Mouse (Mus musculus) v-Abl transformed pro-B cells (cell line): ENCODE results near the gene Tars2.
"Not testable (repeated sequence)": the region's sequence is repeated elsewhere in the genome, so short reads cannot be mapped to it uniquely, and the experiment has no call there.

Experiments
- in situ Hi-C, 2 experiments: fragments of 400-800 bp; cut with MboI; formaldehyde crosslinking; loops; one replicate each; pipeline ENCODE4 v1.15.1; 2025; ENCODE audit not compliant: unreplicated experiment in 2 of 2

Tars2 gene

DNA sequence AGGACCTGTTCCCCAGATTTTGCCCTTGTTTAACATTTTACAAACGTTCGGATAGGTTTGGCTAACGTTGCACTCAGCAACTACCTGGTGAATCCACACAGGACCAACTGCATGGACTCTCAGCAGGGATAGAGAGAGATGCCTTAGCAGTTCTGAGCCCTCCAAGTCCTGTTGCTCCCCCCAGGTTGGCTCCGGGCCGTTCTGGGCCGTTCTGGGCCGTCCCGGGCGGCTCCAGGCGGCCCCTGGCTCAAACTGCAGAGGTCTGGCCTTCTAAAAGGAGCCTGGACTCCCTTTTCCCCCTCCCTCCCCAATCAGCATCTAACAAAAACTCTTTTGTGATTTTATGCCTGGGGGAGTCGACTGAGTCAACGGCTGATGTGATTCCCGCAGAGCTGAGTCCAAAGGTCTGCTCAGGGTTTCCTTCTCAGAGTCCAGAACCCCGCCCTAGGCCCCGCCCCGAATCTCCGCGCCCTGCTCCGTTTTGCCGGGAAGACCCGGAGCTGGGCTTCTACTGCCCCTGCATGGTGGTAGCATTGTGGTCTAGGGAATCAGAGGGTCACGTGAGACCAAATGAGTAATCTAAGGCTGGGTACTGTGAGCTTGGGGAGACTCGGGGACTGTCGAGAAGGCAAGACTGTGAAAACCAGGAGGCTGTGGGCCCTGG lies 58.0 kb downstream of the Tars2 start:
- in situ Hi-C loops = no loop called here

DNA sequence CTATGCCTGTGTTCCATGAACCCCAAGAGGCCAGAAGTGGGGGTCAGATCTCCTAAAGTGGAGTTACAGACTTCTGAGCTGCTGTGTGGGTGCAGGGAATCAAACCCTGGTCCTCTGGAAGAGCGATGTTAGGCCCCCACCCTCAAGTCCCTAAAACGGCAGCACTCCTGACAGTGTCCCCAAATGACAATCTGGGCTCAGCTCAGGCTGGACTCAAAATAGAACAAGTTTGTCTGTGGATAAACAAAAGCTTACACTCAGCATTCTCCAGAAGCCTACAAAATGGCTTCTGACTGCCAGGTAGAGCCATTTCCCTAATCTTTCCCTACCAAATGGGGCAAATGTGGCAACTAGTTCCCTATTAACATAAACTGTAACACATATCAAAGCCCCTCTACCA lies 58.9 kb downstream of the Tars2 start:
- in situ Hi-C loops = no loop called here

DNA sequence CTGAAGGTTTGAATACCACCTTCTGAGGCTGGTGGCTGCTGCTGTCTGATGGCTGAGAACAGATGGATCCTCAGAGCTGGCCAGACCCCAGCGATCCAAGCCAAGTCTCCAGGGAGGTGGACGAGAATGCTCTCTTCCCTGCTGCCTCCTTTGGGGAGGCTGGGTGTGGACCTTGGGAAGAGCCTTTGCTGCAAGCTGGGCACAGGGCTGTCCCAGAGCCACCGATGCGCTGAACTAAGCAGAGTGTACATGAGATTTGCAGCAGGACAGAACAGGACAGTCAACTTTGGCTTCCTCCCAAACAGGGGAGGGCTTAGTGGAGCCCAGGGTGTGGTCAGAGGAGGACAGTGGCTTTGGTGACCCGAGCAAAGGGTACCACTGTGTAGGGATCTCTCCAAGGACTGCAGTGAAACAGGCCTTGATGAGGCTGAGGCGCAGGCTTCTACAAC lies 59.7 kb downstream of the Tars2 start:
- in situ Hi-C loops = no loop called here

DNA sequence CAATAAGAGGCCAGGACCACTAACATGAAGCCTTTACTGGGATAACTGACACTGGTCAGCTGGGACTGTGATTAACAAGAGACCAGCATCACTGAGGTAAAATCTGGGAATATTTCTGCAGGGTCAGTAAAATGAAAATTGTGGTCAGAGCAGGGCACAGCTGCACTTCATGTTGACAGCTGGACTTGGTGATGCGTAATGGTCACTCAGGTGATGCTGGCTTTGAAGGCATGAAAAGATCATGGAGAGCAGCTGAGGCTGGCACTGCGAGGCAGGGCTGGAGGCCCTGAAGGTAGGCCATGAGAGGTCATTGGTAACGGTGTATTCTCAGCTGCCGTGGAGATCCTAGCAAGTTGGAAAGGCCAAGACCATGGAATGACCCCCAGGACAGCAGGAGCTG lies 61.7 kb downstream of the Tars2 start:
- in situ Hi-C loops = loop anchor here in 1 of 2 experiments (5.0 kb wide), 1 partner anchor 34 kb away; no protein-coding TSS in a partner anchor

DNA sequence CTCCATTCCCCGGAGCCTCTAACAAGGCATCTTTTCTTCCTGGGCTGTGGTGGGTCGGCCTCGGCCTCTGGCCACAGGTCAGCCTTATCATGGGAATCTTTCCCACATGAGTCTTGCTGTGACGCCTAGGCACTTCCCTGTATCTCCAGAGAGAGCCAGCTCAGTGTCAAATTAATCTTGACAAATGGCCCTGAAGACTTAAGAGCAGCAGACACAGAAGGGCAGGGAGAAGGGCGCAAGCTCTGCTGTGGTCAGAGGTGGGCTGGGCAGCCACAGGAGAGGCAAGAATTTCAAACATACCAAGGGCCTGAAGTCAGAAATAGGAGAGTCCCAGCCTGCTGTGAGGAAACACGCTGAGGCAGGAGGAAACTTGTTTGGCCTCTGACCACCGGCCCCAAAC lies 63.6 kb downstream of the Tars2 start:
- in situ Hi-C loops = loop anchor here in 1 of 2 experiments (5.0 kb wide), 1 partner anchor 36 kb away; no protein-coding TSS in a partner anchor

DNA sequence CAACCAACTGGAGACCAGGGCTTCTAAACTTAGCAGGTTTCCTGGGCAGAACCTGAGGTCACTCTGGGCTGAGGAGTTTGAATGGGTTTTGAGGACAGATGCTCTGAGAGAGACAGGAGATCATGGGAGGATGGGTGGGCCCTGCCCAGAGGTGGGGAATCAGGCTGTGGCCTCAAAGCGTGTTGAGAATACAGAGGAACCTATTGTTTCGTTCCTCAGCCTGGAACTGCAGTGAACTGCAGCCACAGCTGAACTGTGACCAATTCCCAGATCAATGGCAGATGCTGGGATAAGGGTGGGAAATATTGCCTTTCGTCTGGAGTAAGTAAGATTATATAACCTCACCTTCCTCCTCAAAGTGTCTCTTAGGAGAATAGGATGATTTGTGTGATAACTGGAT lies 64.2 kb downstream of the Tars2 start:
- in situ Hi-C loops = loop anchor here in 1 of 2 experiments (5.0 kb wide), 1 partner anchor 37 kb away; no protein-coding TSS in a partner anchor

DNA sequence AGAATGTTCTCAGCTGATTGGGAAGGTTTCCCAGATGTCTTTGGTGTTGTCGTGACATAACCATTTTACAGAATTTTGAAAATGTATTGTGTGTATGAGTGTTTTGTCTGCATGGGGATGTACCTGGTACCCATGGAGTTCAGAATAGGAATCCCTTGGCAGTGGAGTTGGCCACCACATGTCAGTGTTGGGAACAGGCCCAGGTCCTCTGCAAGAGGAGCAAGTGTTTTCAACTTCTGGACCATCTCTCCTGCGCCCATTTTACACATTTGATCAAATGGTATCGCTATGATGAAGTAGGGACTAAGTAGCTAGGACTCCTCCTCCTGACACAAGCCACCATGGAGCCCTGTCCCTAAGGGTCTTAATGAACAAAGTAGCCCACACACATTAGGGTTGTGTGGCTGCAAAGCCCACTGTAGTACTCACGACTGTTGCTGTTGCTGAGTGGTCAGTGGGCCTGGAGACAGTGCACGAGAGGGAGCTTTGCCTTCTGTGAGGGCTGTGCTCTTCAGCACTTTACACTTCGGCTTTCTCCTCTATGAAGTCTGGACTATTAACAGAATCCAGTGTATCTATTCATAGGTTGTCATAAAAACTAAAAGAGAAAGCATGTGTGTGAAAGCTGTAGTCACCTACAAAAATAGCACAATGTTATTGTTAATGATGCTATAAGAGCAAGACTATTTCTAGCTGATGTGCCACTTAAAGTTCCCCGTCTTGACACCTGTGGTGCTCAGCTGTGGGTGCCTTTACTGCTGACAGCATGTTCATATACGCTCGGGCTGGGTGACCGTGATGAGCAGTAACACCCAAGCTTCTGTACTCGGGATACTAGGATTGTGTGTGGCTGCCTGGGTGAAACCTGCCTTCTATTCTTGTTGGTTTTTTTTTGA lies 65.0 kb downstream of the Tars2 start:
- in situ Hi-C loops = loop anchor here in 1 of 2 experiments (5.0 kb wide), 1 partner anchor 37 kb away; no protein-coding TSS in a partner anchor

DNA sequence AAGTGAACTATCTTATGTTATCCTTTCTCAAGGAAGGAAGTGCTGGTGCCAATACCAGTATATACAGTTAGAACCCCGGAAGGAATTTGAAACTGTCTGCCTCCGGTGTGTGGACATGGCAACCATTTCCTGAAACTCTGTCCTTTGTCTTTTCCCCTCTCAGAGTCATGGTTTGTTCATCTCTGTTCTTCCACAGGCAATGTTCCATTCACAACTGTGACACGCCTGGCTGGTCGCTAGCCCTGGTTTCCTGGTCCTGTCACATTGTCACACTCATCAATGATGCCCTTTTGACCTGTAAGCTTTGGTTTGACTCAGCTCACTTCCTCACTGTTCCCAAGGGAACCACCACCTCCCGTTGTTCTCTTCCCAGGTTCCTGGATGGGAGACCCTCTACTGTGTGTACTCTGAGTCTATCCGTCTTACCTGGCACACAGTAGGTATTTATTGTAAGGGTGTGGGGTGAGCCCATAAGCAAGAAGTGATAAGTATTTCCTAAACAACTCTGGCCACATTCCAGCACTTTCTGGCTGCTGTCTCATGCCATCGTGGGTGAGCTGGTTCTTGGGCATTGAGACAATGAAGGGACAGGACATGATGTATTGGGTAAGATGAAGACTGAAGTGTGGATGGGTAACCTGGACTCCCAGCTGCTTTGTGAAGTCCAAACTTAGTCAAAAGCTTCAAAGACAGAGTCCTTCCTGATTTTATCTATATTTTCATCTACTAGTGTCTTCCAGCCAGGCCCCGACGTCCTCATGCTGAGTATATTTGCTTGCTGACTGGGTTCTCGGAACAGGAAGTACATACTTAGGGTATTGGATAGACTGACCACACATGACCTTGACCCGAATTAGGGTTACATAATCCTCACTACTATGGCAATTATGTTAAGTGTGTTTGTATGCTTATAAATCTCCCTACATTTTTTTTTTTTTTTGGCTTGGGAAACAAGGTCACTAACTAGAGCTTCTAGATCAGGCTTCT lies 65.9 kb downstream of the Tars2 start:
- in situ Hi-C loops = no loop called here

DNA sequence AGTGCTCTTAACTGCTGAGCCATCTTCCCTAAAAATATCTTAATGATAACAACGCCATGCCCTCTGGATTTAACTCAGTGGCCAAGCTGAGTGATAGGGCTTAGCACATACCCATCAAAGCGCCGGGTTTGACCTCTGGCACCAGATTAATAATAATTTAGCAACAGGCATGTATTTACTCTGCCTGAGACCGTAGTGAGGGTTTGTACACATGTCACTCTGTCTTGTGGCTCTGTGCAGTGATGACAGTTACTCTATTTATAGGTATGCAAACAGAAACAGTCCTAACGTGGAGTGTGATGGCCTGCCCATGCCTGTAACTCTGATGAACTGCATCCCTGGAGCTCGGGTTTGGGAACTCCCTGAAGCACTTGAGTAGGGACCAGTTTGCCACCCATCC lies 67.3 kb downstream of the Tars2 start:
- in situ Hi-C loops = no loop called here

DNA sequence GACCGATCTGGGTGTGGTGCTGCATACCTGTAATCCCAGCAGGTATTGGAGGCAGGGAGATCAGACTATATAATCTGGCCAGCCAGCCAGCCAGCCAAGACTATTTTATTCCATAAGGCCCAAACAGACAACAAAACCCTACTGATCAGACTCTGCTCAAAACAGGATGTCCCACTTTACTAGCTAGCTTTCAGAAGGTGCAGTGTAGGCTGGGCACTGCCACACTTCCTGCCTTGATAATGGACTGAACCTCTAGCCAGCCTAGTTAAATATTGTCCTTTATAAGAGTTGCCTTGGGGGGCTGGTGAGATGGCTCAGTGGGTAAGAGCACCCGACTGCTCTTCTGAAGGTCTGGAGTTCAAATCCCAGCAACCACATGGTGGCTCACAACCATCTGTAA lies 69.5 kb downstream of the Tars2 start:
- in situ Hi-C loops = not testable (repeated sequence)
